Mouse (Mus musculus): ENCODE measurements around the gene Eif3k.

- no peak for TF ChIP-seq POLR2A (IDR thresholded peaks at IDR 0.05; ENCODE audit: borderline replicate concordance, low read depth, low read length)
- no peak for TF ChIP-seq CTCF (IDR thresholded peaks at IDR 0.05; ENCODE audit: low read depth, low read length)
Measured at GRCm38 (mm10) chr7:28990766-28991273, 9.2 kb upstream of the Eif3k start.

Data from bone marrow macrophage, adult 2 months (primary cell).